Mouse (Mus musculus): ENCODE measurements around the gene Ugt1a9. TPM values are rescaled to one million over a fixed set of nuclear protein-coding genes. Genes with fewer than 3 reads are reported as not detected.
"Not testable (repeated sequence)": the region's sequence is repeated elsewhere in the genome, so short reads cannot be mapped to it uniquely, and the experiment has no call there.

Gene Ugt1a9
- polyA plus RNA-seq (2011; ENCODE audit: insufficient read depth, insufficient read length, low read depth, missing spikeins) = not detected in 2 replicates

- H3K9ac ChIP-seq (ENCODE audit: low read depth, poor library complexity, severe bottlenecking) = no peak within 1 kb of the TSS
- H3K27me3 ChIP-seq (ENCODE audit: control insufficient read depth, insufficient read depth, low read length, poor library complexity, severe bottlenecking) = no peaks in the 10 kb centered on the region
- no peaks in the 10 kb centered on the region for H3K4me1 ChIP-seq (ENCODE audit: control insufficient read depth, insufficient read depth, low read length)
- H3K36me3 ChIP-seq (ENCODE audit: control insufficient read depth, insufficient read depth, low read length, poor library complexity, severe bottlenecking) = no peaks in the 10 kb centered on the region
- H3K27ac ChIP-seq (ENCODE audit: insufficient read depth, low read length) = no peak within 1 kb of the TSS
- no peak within 1 kb of the TSS for H3K4me3 ChIP-seq (ENCODE audit: low read depth, low read length)
- no peaks in the 10 kb centered on the region for H3K9me3 ChIP-seq (replicated peaks; ENCODE audit: control insufficient read depth, insufficient read depth, low read length, poor library complexity, severe bottlenecking)
- TF ChIP-seq POLR2A (IDR thresholded peaks at IDR 0.05; ENCODE audit: insufficient read depth, low read length) = no peak
- no peak for TF ChIP-seq EP300 (IDR thresholded peaks at IDR 0.05; ENCODE audit: insufficient read depth, low read depth, low read length)
- TF ChIP-seq CTCF (IDR thresholded peaks at IDR 0.05; ENCODE audit: low read depth, low read length) = no peak
Measured at GRCm38 (mm10) chr1:88070495-88070894, at the start of gene Ugt1a9. Gene Ugt1a9 (plus strand): TSS chr1:88070800.

DNA sequence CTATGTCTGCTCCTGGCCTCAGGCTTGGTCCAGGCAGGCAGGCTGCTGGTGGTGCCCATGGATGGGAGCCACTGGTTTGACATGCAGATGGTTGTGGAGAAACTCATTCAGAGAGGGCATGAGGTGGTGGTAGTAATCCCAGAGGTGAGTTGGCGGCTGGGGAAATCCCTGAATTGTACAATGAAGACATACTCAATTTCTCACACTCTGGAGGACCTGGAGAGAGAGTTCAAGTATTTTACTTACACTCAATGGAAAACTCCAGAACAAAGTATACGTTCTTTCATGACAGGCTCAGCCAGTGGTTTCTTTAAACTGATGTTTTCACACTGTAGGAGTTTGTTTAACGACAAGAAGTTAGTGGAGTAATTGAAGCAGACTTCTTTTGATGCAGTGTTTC, 45.4 kb upstream of the Ugt1a9 start:
- H3K27me3 ChIP-seq (ENCODE audit: control insufficient read depth, insufficient read depth, low read length, poor library complexity, severe bottlenecking); H3K9me3 ChIP-seq (replicated peaks; ENCODE audit: control insufficient read depth, insufficient read depth, low read length, poor library complexity, severe bottlenecking); H3K27ac ChIP-seq (ENCODE audit: insufficient read depth, low read length); H3K9ac ChIP-seq (ENCODE audit: low read depth, poor library complexity, severe bottlenecking); H3K4me3 ChIP-seq (ENCODE audit: low read depth, low read length); H3K4me1 ChIP-seq (ENCODE audit: control insufficient read depth, insufficient read depth, low read length); H3K36me3 ChIP-seq (ENCODE audit: control insufficient read depth, insufficient read depth, low read length, poor library complexity, severe bottlenecking): not testable (repeated sequence)

DNA sequence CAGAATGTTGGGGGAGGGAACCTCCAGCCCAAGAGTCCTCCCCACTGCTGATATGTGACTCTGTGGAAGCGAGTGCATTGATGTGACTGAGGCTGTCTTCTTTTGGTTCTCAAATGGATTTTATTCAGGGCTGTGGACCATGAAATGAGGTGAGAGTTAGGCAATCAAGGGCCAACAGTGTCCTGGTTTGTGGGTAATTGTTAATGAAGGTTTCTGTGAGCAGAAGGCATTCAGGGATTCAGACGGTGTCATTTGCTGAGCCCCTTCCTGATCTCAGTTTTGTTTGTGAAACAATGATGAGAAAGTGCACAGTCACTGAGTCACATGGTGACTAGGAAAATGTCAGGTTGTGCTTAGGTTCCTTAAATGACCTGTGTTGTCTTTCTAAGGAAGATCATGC, 27.6 kb upstream of the Ugt1a9 start:
- H3K4me3 ChIP-seq (ENCODE audit: low read depth, low read length); H3K9ac ChIP-seq (ENCODE audit: low read depth, poor library complexity, severe bottlenecking); H3K27ac ChIP-seq (ENCODE audit: insufficient read depth, low read length); H3K36me3 ChIP-seq (ENCODE audit: control insufficient read depth, insufficient read depth, low read length, poor library complexity, severe bottlenecking); H3K4me1 ChIP-seq (ENCODE audit: control insufficient read depth, insufficient read depth, low read length); H3K9me3 ChIP-seq (replicated peaks; ENCODE audit: control insufficient read depth, insufficient read depth, low read length, poor library complexity, severe bottlenecking); H3K27me3 ChIP-seq (ENCODE audit: control insufficient read depth, insufficient read depth, low read length, poor library complexity, severe bottlenecking): not testable (repeated sequence)

GRCm38 (mm10) chr1:88044832-88045437, 25.7 kb upstream of the Ugt1a9 start:
- not testable (repeated sequence) for H3K27ac ChIP-seq (ENCODE audit: insufficient read depth, low read length); H3K27me3 ChIP-seq (ENCODE audit: control insufficient read depth, insufficient read depth, low read length, poor library complexity, severe bottlenecking); H3K4me1 ChIP-seq (ENCODE audit: control insufficient read depth, insufficient read depth, low read length); H3K9me3 ChIP-seq (replicated peaks; ENCODE audit: control insufficient read depth, insufficient read depth, low read length, poor library complexity, severe bottlenecking); H3K36me3 ChIP-seq (ENCODE audit: control insufficient read depth, insufficient read depth, low read length, poor library complexity, severe bottlenecking); H3K4me3 ChIP-seq (ENCODE audit: low read depth, low read length); H3K9ac ChIP-seq (ENCODE audit: low read depth, poor library complexity, severe bottlenecking)

DNA sequence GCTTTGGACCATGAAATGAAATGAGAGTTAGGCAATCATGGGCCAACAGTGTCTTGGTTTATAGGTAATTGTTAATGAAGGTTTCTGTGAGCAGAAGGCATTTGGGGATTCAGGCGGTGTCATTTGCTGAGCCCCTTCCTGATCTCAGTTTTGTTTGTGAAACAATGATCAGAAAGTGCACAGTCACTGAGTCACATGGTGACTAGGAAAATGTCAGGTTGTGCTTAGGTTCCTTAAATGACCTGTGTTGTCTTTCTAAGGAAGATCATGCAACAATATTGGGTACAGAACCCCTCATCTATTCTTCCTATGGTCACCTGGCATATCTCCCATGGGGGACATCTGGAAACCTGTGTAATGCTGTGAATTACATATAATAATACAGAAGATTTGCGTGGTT, 23.2 kb upstream of the Ugt1a9 start:
- H3K36me3 ChIP-seq (ENCODE audit: control insufficient read depth, insufficient read depth, low read length, poor library complexity, severe bottlenecking); H3K4me3 ChIP-seq (ENCODE audit: low read depth, low read length); H3K27me3 ChIP-seq (ENCODE audit: control insufficient read depth, insufficient read depth, low read length, poor library complexity, severe bottlenecking); H3K9ac ChIP-seq (ENCODE audit: low read depth, poor library complexity, severe bottlenecking); H3K9me3 ChIP-seq (replicated peaks; ENCODE audit: control insufficient read depth, insufficient read depth, low read length, poor library complexity, severe bottlenecking); H3K4me1 ChIP-seq (ENCODE audit: control insufficient read depth, insufficient read depth, low read length); H3K27ac ChIP-seq (ENCODE audit: insufficient read depth, low read length): not testable (repeated sequence)

- Histone ChIP-seq H3K4me3 (ENCODE audit: low read depth, low read length) (no peak within 1 kb of the TSS), H3K9ac (ENCODE audit: low read depth, poor library complexity, severe bottlenecking) (no peak within 1 kb of the TSS), H3K27me3 (ENCODE audit: control insufficient read depth, insufficient read depth, low read length, poor library complexity, severe bottlenecking) (no peaks in the 10 kb centered on the region), H3K9me3 (replicated peaks; ENCODE audit: control insufficient read depth, insufficient read depth, low read length, poor library complexity, severe bottlenecking) (no peaks in the 10 kb centered on the region), H3K27ac (ENCODE audit: insufficient read depth, low read length) (no peak within 1 kb of the TSS), H3K36me3 (ENCODE audit: control insufficient read depth, insufficient read depth, low read length, poor library complexity, severe bottlenecking) (no peaks in the 10 kb centered on the region), H3K4me1 (ENCODE audit: control insufficient read depth, insufficient read depth, low read length) (no peaks in the 10 kb centered on the region)
- TF ChIP-seq CTCF (IDR thresholded peaks at IDR 0.05; ENCODE audit: low read depth, low read length) = no peak
- TF ChIP-seq EP300 (IDR thresholded peaks at IDR 0.05; ENCODE audit: insufficient read depth, low read depth, low read length) = no peak
- TF ChIP-seq POLR2A (IDR thresholded peaks at IDR 0.05; ENCODE audit: insufficient read depth, low read length) = no peak
Measured at GRCm38 (mm10) chr1:88055088-88055487, 15.5 kb upstream of the Ugt1a9 start, which contains the start of gene Ugt1a10. Gene Ugt1a10 (plus strand): TSS chr1:88055388.

DNA sequence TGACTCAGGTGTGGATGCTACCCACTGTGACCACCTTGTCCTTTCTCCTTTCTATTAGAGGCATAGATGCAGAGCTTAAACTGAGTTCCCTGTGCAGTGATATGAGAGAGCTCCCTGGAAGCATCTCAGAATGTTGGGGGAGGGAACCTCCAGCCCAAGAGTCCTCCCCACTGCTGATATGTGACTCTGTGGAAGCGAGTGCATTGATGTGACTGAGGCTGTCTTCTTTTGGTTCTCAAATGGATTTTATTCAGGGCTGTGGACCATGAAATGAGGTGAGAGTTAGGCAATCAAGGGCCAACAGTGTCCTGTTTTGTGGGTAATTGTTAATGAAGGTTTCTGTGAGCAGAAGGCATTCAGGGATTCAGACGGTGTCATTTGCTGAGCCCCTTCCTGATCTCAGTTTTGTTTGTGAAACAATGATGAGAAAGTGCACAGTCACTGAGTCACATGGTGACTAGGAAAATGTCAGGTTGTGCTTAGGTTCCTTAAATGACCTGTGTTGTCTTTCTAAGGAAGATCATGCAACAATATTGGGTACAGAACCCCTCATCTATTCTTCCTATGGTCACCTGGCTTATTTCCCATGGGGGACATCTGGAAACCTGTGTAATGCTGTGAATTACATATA, 4.0 kb upstream of the Ugt1a9 start:
- H3K9me3 ChIP-seq (replicated peaks; ENCODE audit: control insufficient read depth, insufficient read depth, low read length, poor library complexity, severe bottlenecking); H3K4me3 ChIP-seq (ENCODE audit: low read depth, low read length); H3K27ac ChIP-seq (ENCODE audit: insufficient read depth, low read length); H3K4me1 ChIP-seq (ENCODE audit: control insufficient read depth, insufficient read depth, low read length); H3K9ac ChIP-seq (ENCODE audit: low read depth, poor library complexity, severe bottlenecking); H3K27me3 ChIP-seq (ENCODE audit: control insufficient read depth, insufficient read depth, low read length, poor library complexity, severe bottlenecking); H3K36me3 ChIP-seq (ENCODE audit: control insufficient read depth, insufficient read depth, low read length, poor library complexity, severe bottlenecking): not testable (repeated sequence)

All from ES-Bruce4 (cell line).